Mouse (Mus musculus): ENCODE results near the gene Miip.
"Not testable (repeated sequence)": the region's sequence is repeated elsewhere in the genome, so short reads cannot be mapped to it uniquely, and the experiment has no call there.

Miip gene

DNA sequence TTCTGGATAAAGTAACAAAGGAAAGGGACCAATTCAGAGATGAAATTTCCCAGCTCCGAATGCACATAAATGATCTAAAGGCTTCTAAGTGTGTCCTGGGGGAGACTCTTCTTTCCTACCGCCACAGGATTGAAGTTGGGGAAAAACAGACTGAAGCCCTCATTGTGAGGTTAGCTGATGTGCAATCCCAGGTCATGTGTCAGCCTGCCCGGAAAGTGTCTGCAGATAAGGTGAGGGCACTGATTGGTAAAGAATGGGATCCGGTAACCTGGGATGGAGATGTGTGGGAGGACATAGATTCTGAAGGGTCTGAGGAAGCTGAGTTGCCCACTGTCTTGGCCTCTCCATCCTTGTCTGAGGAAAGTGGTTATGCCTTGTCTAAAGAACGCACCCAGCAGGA, 622 bp upstream of the Miip start:
- no peak for DNase-seq (ENCODE audit: low spot score)

DNA sequence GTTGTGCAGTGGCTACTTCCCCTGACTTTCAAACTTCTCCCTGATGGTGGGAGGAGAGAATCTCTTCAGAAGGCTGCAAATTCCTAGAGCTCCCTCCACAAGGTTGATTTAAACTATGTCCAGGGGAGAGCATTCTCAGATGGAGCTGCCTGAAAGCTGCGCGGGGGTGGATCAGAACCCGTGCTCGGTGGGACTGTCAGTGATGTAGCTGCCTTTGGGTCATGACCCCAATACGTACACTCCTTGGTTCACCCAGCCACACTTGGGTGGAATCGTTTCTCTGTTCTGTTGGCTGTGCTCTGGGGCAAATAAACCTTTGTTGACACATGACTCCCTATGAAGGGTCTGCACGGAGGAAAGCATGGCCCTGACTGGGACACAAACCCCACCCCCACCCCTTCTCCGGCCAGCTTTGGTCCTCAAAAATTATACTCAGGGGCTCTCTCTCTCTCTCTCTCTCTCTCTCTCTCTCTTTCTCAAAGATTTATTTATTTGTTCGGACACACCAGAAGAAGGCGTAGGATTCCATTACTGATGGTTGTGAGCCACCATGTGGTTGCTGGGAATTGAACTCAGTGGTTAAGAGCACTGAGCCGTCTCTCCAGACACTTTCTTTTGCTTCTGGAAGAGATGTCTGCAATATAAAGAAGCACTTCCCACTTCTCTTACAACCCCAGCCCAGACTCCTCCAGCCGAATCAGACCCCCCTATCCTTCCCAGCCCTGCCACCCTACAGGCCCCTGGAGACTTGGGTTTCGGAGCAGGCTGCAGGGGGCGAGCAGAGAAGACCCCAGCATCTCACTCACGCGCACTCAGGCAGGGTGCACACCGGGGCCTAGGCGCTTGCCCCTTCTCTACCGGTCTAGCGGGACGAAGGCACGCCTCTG, 810 bp downstream of the Miip start:
- no peak for DNase-seq (ENCODE audit: low spot score)

DNA sequence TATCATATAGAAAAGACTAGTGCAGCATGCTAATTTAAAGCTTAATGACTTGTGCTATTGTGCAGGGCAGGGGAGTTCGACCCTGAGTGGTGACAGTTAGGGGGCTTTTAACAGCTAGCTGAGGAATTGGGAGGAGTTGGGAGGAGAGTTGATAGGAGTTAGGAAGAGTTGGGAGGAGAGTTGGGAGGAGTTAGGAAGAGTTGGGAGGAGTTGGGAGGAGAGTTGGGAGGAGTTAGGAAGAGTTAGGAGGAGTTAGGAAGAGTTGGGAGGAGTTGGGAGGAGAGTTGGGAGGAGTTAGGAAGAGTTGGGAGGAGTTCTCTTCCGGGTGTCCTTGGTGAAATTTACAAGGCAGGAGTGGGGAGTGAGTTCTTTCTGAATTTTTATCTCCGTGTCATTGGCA, 1.8 kb downstream of the Miip start:
- not testable (repeated sequence) for DNase-seq (ENCODE audit: low spot score)

DNA sequence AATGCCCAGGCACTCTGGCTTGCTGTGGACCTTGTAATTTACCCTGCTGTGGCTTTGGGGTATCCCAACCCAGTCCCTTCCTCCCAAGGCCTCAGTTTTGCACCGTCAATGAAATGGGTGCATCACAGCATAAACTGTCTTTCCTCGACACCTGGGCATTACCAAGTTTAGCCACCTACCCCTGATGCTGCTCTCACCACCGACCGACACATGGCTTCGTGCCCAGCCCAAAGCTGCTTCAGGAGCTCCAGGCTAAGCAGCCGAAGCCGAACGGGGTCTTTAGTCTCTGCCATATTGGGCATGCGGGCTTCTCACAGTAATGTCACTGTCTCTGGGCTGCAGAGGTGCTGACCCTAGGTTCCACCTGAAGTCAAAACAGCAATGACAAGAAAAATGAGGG, 2.6 kb downstream of the Miip start:
- DNase-seq (ENCODE audit: low spot score) = no peak

DNA sequence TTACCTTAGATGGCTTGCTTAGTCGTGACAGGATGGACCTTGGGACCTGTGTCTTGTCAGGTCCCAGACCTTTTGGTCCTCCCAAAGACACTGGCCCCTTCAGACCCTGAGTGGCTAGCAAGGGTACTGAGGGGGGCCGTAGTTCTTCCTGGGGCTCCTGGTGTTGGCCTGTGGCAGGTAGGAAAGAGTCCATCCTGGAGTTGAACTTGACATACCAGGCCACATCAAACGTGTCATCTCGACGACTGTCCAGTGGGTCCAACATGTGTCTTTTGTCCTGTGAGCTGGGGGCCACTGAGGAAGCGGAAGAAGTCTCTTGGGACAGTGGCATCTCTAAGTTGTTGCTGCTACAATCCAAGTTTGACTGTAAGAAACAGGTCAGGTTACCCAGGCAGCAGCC, 3.0 kb downstream of the Miip start:
- no peak for DNase-seq (ENCODE audit: low spot score)

DNA sequence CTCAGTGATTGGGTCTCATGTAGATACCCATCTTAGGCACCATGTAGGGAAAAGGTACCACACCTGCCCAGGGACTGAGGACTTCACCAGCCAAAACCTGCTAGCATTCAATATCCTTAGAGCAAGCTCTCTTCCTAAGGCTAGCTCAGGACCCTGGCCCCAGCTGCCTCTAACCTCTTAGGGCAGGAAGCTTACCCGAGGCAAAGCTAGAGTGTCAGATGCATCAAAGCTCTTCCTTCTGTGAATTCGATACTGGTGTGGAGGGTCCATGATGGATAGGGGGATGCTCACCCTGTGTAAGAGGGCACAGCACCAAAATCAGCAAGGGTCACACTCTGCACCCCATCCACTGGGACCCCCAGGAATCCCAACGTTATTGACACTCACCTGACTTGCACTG, 6.6 kb downstream of the Miip start:
- DNase-seq (ENCODE audit: low spot score) = no peak

DNA sequence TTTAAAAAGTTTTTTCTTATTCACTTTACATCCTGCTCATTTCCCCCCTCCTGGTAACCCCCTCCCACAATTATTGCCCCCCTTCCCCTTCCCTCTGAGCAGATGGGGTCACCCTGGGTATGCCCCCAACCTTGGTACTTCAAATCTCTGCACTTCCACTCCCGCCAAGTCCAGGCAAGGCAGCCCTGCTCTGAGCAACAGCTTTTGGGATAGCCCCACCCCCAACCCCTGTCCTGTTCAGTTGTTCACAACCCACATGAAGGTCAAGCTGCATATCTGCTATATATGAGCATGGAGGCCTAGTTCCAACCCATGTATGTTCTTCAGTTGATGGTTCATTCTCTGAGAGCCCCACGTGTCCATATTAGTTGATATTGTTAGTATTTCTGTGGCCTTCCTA, 17.8 kb downstream of the Miip start:
- no peak for DNase-seq (ENCODE audit: low spot score)

DNA sequence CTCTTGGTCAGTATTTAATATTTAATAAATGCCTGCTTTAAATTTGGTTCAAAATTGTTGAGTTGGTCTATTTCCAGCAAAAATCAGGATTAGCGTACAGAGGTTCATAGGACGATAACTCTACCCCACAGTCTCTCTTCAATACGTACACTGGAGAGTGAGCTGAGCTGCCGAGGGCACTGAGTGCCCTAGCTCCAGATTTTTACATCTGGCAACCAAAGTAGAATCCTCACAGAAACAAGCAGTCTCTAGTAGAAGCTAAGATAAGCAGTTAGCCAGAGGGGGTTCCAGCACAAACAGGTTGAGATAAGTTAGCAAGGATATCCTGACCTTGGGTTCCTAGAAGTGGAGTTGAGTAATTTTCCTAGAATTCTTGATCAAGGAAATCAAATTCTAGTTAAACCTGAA, 20.0 kb downstream of the Miip start:
- DNase-seq (ENCODE audit: low spot score) = no peak

DNA sequence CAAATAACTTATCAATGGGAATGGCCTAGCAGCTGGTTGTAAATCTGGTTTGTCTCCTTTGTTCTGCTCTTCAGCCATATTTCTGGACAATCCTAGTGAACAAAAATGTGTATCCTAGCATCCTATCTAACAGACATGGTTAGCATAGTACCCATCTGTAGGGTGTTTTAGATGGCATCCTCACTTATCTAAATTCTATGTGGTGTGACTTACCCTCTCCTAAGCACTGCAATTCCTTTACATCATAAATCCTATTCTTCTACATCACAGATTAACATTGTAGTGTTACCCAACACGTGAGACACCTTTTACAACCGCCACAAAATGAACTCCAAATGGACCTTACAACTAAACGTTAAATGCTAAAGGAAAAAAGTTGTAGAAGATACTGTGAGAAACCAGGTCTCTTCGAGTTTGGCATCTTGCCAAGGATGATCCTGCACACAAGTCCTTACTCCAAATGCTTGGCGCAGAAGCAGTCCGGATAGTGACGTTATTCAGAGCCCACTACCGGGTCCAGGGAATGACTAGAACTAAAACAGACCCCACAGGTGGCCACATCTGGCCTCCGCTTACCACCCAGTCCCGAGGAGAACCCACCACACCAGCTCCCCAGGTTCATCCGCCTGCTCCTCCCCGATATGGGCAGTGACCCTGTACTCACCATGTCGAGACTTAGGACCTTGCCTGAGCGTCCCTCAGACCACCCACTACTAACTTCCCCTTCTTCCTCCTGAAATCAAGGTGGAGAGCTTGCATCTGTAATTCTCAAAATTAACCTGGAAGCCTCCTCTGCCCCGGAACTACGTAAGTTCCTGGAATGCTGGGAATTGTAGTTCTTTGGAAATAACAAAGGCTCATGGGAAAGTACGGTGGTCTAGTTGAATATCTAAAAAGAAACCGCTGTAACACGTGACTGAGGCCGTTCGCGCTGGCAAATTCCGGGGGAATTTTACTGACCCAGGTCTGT, 20.7 kb downstream of the Miip start, which contains the start of gene Zfp933:
Gene Zfp933, minus strand, starts transcription at position 753 of the 970 bp plus-strand sequence.
- peak; percentile 55 for DNase-seq (ENCODE audit: low spot score)

DNA sequence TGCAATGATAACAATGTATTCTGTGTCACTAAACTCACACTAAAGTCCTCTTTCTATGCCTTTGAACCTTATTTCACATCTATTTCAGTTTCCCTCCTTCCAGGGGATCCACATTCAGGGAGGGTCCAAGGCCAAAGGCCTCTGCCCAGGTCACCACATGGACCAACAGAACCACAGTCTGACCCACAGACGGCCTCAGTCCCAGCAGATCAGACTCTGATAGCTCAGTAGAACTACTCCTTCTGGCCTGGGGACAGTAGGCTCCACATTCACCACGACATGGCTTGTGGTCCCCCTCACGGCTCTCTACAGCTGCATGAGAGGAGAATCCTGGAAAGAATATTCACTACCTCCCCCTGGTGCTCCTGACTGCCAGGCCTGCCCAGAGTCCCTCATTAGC, 25.7 kb downstream of the Miip start:
- no peak for DNase-seq (ENCODE audit: low spot score)

DNA sequence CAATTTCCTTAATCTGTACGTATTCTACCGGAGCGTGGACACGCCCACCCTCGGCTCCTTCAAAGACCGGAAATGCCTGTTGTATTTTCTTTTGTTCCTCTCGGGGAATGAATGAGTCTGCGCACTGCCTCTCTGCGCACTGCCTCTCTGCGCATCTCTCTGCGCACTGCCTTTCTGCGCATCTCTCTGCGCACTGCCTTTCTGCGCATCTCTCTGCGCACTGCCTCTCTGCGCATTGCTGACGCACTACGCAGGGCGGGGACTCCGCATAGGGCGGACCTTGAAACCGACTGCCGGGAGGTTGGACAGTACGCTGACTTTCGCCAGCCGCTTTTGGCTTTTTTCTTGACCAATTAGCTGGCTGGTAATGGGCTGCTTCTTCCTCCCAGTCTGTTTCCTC, 29.3 kb downstream of the Miip start:
- DNase-seq (ENCODE audit: low spot score) = not testable (repeated sequence)

DNA sequence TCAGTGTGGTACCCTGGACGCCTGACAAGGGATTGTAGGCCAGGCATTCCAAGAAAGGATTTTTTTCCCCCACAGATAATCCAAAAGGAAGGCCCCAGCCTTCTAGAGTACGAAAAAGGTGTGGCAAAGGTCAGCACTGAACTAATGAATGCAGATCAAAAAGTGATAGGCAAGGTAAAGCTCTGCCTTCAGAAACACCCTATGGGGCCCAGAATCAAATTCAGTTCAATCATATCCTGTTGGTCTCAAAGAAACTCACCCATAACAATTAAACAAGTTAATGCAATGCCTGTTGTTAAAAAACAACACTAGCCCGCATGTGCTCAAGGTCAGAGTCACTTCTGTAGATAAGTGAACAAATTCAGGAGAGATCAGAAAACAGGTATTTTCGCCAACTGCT, 44.2 kb downstream of the Miip start:
- no peak for DNase-seq (ENCODE audit: low spot score)

DNA sequence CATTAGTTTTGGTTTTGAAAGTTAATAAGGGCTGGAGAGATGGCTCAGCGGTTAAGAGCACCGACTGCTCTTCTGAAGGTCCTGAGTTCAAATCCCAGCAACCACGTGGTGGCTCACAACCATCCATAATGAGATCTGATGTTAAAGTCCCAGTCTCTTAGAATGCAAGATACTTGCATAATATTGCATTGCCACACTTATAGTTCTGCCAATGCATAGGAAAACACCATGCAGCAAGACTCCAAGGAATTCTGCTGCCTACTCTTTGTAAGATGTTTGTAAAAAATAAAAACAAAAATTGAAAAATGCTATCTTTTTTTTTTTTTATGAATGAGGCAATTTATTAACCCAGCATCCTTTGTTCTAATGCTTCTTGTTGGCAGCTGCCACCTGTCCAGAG, 47.2 kb downstream of the Miip start:
- not testable (repeated sequence) for DNase-seq (ENCODE audit: low spot score)

DNA sequence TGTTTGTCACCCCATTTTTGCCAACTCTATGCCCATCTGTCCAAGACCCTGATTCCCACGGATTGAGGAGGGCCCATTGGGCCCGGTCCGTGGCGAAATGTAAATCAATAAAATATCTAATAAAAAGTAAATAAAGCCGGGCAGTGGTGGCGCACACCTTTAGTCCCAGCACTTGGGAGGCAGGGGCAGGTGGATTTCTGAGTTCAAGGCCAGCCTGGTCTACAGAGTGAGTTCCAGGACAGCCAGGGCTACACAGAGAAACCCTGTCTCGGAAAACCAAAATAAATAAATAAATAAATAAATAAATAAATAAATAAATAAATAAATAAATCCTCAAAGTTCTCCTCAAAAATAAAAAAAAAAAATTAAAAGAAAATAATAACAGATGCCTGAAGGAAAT, 49.0 kb downstream of the Miip start:
- not testable (repeated sequence) for DNase-seq (ENCODE audit: low spot score)

DNA sequence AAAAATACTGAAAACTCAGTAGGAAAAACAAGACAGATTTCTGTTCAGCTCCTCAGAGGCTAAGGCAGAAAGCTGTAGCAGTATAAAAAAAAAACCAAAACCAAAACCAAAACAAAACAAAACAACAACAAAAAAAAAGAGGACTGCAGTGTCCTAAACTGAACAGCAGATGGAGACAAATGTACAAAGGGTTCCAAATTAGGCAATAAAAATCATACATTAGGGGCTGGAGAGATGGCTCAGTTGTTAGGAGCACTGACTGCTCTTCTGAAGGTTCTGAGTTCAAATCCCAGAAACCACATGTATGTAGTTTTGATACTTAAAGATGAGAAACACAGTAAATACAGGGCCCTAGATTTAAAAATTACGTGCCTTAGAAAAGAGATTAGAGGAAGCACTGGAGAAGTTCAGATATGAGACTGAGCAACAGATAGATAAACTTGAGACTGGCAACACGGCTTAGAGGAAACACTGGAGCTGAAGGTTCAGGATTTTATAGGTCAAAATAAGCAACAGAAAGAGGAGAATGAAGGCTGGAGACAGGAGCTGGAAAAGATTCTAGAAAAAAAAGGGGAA, 53.9 kb downstream of the Miip start:
- DNase-seq (ENCODE audit: low spot score) = no peak

DNA sequence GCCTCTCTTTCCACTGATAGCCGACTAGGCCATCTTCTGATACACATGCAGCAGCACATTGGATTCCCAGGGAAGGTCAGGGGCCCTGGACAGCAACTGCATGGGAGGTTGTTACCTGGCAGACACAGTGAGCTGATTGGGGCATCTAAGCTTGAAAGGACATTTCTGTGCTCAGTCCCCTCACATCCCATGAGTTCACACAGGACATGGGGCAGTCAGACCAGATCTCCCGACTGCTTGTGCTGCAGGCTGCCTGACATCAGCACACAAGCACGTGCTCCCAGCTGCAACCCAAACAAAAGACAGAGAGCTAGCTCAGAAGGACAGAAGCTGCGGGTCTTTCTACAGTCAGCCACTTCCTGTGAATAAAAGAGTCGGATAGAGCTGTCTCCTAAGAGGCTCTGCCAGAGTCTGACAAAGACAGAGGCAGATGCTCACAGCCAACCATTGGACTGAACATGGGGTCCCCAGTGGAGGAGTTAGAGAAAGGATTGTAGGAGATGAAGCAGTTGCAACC, 55.3 kb downstream of the Miip start:
- no peak for DNase-seq (ENCODE audit: low spot score)
